Mouse (Mus musculus) hindbrain, postnatal 0 days (tissue): ENCODE measurements at regions not wholly inside any gene's neighbourhood (a gene's known extent, or its start where the extent isn't known, plus 50 kb on each side); places are given as distances from the start of the nearest gene placed in this dataset.
A peak's percentile ranks its signal among the peaks of the same experiment; 100 is the strongest.

ENCODE experiments used
- ATAC-seq: fragments of 200-750 bp; cut with Nextera tagmentation; 2 replicates; pipeline ENCODE4 v1.8.0; 2017; ENCODE audit warnings: mild to moderate bottlenecking, moderate TSS enrichment, moderate library complexity
- DNase-seq: peaks from one replicate; pipeline ENCODE4 v3.0.0-alpha.2; 2015; ENCODE audit warnings: low spot score
- H3K27ac ChIP-seq: fragments of 300-500 bp; sonication (generic); 2 replicates; pipeline ENCODE4 v1.5.1; 2014; ENCODE audit warnings: mild to moderate bottlenecking
- H3K27me3 ChIP-seq: fragments of 300-500 bp; sonication (generic); 2 replicates; pipeline ENCODE4 v1.6.1; 2014; ENCODE audit warnings: low read length, mixed read lengths; ENCODE audit not compliant: insufficient read depth
- H3K36me3 ChIP-seq: fragments of 300-500 bp; sonication (generic); 2 replicates; pipeline ENCODE4 v1.6.1; 2014; ENCODE audit warnings: low read length, mixed read lengths; ENCODE audit not compliant: insufficient read depth
- H3K4me1 ChIP-seq: fragments of 300-500 bp; sonication (generic); 2 replicates; pipeline ENCODE4 v1.6.1; 2014; ENCODE audit warnings: antibody characterized with exemption, low read length, mixed read lengths; ENCODE audit not compliant: insufficient read depth
- H3K4me2 ChIP-seq: fragments of 300-500 bp; sonication (generic); 2 replicates; pipeline ENCODE4 v1.6.1; 2014; ENCODE audit warnings: low read depth, mild to moderate bottlenecking, low read length, moderate library complexity, mixed read lengths
- H3K4me3 ChIP-seq: fragments of 300-500 bp; sonication (generic); 2 replicates; pipeline ENCODE4 v1.5.1; 2014; ENCODE audit warnings: low read length
- H3K9ac ChIP-seq: fragments of 300-500 bp; sonication (generic); replicated peaks from 2 replicates; pipeline ENCODE4 v1.6.1; 2014; ENCODE audit warnings: mild to moderate bottlenecking, low read length, moderate library complexity, mixed read lengths
- H3K9me3 ChIP-seq: fragments of 300-500 bp; sonication (generic); 2 replicates; pipeline ENCODE4 v1.6.1; 2016; ENCODE audit warnings: low read length, mixed read lengths
- CTCF ChIP-seq: IDR thresholded peaks from 2 replicates; pipeline ENCODE4 v1.5.1; 2016; ENCODE audit warnings: antibody characterized with exemption, control low read depth, low read depth
- WGBS: fragments of 180-500 bp; shearing (Covaris S2); extraction: QIAGEN DNeasy Blood & Tissue Kit; methylation state at CpG from one replicate; pipeline ENCODE4 v1.1.7; 2014; 5-methylcytosine and 5-hydroxymethylcytosine counted together

DNA sequence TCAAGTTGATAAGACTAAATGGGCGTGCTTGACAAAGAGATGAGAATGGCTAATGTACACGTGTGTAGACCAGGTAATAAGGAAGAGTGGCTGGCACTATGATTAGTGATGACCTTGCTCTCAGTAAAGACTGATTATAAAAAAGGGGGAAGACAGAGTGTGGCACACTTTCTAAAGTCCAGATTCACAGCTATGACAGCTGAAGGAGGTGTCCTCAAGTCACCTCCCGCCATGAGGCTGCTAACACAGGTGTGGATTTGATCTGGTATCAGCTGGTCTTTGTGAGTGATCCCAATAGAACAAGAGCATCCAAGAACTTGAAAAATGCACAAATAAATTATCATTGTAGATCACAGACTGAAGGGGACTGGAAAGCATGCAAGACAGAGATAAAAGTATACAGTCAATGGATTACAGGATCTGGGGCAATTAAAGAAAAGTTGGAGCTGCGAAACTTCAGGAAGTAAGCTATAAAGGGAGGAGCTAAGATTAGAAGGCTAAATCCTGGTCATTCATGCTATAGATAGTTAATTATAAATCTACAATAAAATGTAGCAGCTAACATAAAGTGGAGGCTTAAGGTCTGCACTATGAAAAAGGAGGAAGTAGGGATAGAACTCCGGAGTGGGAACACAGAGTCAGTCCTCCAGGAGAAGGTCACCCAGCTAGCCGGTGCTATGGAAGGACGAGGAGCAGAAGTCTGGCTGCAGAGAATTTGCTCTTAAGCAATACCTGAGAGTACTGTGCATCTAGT, 96.7 kb upstream of the Kitl start:
- no peak for TF ChIP-seq CTCF
- Histone ChIP-seq H3K36me3 (no peaks in the 10 kb centered on the region), H3K4me2 (no peak overlapping the region), H3K9ac (no peak overlapping the region), H3K4me3 (no peak overlapping the region), H3K27ac (no peak overlapping the region), H3K27me3 (no peaks in the 10 kb centered on the region), H3K4me1 (no peaks in the 10 kb centered on the region), H3K9me3 (no peaks in the 10 kb centered on the region)
- WGBS, result 97% methylated on average over 7 of the region's 7 CpGs
- no peak for DNase-seq
- no peak for ATAC-seq

DNA sequence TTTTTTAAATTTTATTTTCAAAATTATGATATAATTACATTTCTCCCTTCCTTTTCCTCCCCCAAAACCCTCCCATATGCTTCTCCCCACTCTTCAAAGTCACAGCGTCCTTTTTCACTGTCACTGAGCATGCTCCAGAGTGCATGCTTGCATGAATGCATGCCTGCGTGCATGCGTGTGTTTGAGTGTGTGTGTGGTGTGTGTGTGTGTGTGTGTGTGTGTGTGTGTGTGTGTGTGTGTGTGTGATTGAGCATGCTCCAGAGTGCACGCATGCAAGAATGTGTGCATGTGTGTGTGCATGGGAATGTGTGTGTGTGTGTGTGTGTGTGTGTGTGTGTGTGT, 101.6 kb upstream of the Kitl start:
- H3K9me3 ChIP-seq, result no peaks in the 10 kb centered on the region
- no peaks in the 10 kb centered on the region for H3K4me1 ChIP-seq
- H3K27me3 ChIP-seq, result no peaks in the 10 kb centered on the region
- no peak for TF ChIP-seq CTCF
- H3K4me3 ChIP-seq, result no peak overlapping the region
- ATAC-seq (no peak), DNase-seq (no peak)
- H3K9ac ChIP-seq, result no peak overlapping the region
- no peak overlapping the region for H3K27ac ChIP-seq
- H3K36me3 ChIP-seq, result no peaks in the 10 kb centered on the region
- H3K4me2 ChIP-seq, result no peak overlapping the region
- WGBS, result 91% methylated on average over 4 of the region's 4 CpGs

DNA sequence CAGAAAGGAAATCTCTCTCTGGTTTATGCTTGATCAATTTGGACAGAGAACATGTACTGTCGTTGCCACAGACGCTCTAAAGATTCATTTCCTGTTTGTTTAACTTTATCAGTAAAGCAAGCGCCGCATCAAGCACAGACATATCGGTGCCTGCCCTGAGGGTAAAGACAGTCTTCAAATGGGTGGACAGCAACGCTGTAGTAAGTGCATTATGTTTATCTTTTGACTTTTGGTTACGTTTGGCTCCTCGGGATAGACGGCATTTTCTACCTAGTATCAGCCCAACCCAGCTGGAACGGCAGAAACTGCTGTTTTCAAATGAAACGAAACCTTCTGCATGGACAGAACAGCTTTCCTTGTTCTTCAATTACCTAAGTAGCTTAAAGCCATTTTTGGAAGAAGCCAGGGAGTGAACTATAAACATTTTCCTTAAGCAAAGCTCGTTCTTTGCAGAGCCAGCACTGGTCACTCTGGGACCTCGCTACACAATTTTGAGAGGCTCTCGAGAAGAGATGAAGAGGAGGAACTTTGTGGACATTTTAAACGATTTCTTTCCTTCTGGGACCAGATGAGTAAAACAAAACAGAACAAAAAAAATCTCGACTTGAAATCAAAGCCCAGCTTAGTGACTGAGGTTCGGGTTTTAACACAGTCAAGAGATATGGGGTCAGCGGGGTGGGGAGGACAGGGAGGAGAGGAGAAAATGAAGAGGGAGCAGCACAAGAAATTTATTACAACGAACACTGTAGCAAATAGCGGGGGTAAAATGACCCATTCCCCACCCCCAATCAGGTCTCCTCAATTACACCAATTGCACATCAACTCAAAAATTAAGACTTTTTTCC, 102.2 kb upstream of the Kitl start:
- DNase-seq (no peak), ATAC-seq (no peak)
- no peaks in the 10 kb centered on the region for H3K36me3 ChIP-seq
- H3K4me3 ChIP-seq, result no peak overlapping the region
- no peak overlapping the region for H3K27ac ChIP-seq
- no peak overlapping the region for H3K9ac ChIP-seq
- peak overlapping the region; percentile 2; the same call in 1 of the 2 replicates for H3K4me2 ChIP-seq
- H3K27me3 ChIP-seq, result no peaks in the 10 kb centered on the region
- H3K9me3 ChIP-seq, result no peaks in the 10 kb centered on the region
- TF ChIP-seq CTCF, result no peak
- no peaks in the 10 kb centered on the region for H3K4me1 ChIP-seq
- WGBS, result 76% methylated on average over 20 of the region's 20 CpGs

DNA sequence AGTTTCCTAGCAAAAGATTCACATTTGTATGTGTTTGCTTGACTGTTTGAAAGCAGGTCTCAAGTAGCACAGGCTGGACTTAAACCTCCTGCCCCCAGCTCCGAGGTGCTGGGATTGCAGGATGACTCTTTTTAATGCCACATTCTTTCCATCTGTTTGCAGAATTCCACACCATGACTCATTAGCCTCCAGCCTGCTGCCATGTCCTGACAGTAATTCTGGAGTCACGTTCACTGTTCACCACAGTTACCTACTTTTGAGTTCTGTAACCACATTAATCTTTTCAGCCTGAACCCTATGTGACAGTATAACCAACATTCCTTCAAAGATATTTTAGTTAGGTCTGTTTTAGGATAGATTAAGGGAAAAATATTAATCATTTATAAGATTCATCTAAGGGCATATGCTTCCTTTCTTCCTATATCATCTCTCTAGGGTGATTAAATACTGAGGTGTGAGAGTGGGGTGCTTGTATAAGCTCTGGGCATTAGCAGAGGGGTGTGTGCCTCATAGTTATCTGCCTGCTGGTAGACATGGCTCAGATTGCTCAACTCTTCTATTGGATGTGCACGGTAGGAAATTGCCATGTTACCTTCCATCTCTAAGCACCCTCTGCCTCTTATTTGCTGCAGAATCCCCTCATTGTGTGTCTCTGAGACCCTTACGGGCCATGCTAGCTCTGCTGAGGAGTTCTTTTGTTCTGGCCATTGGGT, 105.3 kb upstream of the Kitl start:
- H3K9me3 ChIP-seq, result no peaks in the 10 kb centered on the region
- DNase-seq (no peak), ATAC-seq (no peak)
- no peaks in the 10 kb centered on the region for H3K27me3 ChIP-seq
- H3K9ac ChIP-seq, result no peak overlapping the region
- no peak overlapping the region for H3K4me2 ChIP-seq
- no peak overlapping the region for H3K4me3 ChIP-seq
- 77% methylated on average over 4 of the region's 4 CpGs for WGBS
- no peak overlapping the region for H3K27ac ChIP-seq
- H3K4me1 ChIP-seq, result no peaks in the 10 kb centered on the region
- TF ChIP-seq CTCF, result no peak
- no peaks in the 10 kb centered on the region for H3K36me3 ChIP-seq

DNA sequence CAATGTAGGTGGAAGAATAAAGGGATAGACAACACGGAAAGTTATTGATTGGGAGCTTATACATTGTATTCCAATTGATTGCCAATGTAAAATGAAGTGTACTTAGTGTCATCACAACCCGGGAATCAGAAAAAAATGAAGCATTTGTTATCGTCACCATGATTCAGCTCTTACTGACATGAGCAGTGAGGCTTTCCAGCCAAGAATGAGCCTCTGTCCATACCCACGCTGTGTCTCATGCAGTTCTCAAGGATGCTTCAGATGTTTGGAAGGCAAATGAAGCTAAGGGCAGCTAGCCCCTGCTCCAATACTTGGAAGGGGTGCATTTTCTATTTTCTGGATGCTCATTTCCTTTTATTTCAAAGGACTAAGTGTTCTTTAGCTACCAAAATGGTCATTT, 107.4 kb upstream of the Kitl start:
- ATAC-seq (no peak), DNase-seq (peak; percentile 6)
- WGBS, result 44% methylated on average over 4 of the region's 4 CpGs

DNA sequence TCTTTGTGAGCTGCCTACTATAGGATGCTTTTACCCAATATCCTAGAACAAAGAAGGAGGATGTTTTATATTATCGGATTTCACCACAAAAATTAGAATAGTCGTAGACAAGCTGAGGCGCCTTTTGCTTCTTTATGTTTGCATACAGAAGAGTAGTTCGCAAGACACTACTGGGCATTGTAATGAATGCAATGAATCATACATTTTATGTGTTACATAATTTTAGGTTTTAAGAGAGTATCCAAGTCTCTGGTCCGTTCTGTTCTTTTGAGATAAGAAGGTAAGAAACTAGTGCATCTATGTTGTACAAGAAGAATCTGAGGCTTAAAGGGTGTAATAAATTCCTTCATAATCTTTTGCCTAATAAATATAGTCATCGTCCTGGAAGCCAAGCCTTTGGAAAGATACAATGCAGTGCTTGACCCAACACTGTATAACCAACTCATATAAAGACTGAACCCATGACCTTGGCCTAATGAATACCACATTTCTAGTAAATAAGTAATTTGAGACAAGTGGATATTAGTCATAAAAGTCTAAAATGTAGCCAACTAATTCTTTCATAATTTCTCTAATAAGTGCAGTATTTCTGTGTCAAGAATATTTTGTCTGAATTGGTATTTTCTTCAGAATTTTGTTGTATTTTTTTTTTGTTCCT, 108.5 kb upstream of the Kitl start:
- no peak for ATAC-seq
- Histone ChIP-seq H3K36me3 (no peaks in the 10 kb centered on the region), H3K9me3 (no peaks in the 10 kb centered on the region), H3K27ac (no peak overlapping the region), H3K4me2 (no peak overlapping the region), H3K4me3 (no peak overlapping the region), H3K9ac (no peak overlapping the region), H3K27me3 (no peaks in the 10 kb centered on the region), H3K4me1 (no peaks in the 10 kb centered on the region)
- TF ChIP-seq CTCF, result no peak
- WGBS, result 89% methylated on average over 6 of the region's 6 CpGs
- no peak for DNase-seq

More for the DNA sequence above, 107.4 kb upstream of the Kitl start:
- Histone ChIP-seq H3K4me2 (no peak overlapping the region), H3K4me1 (no peaks in the 10 kb centered on the region), H3K9me3 (no peaks in the 10 kb centered on the region), H3K27me3 (no peaks in the 10 kb centered on the region), H3K4me3 (no peak overlapping the region), H3K27ac (no peak overlapping the region), H3K36me3 (no peaks in the 10 kb centered on the region), H3K9ac (no peak overlapping the region)
- TF ChIP-seq CTCF, result no peak
